Mouse (Mus musculus) ES-Bruce4 (cell line): ENCODE results near the gene Erc2.

ENCODE experiments used
- CTCF ChIP-seq: IDR thresholded peaks from one replicate; pipeline ENCODE4 v1.8.1; 2011; ENCODE audit warnings: low read depth, low read length
- EP300 ChIP-seq: IDR thresholded peaks from 2 replicates; pipeline ENCODE4 v1.6.1; 2011; ENCODE audit warnings: low read depth, low read length; ENCODE audit not compliant: insufficient read depth
- POLR2A ChIP-seq: IDR thresholded peaks from one replicate; pipeline ENCODE4 v1.8.1; 2011; ENCODE audit warnings: low read length; ENCODE audit not compliant: insufficient read depth

- TF ChIP-seq POLR2A (no peak), CTCF (no peak), EP300 (no peak)
Measured at GRCm38 (mm10) chr14:28240111-28240510, 617.9 kb downstream of the Erc2 start.
